Mouse (Mus musculus) cerebellum, adult 2 months (tissue): ENCODE measurements around the gene Unc5cl. TPM values are rescaled to one million over a fixed set of nuclear protein-coding genes. Genes with fewer than 3 reads are reported as not detected.

Experiments used
- DNase-seq, 2 experiments: peaks; one replicate each; pipeline ENCODE4 v3.0.0; 2021
- H3K27ac ChIP-seq: fragments of 200-500 bp; 2 replicates; pipeline ENCODE4 v1.5.1; 2012; ENCODE audit warnings: low read length, control low read depth, inconsistent platforms; ENCODE audit not compliant: insufficient read depth
- H3K27me3 ChIP-seq: fragments of 200-500 bp; 2 replicates; pipeline ENCODE4 v1.6.1; 2012; ENCODE audit warnings: inconsistent platforms, mild to moderate bottlenecking, low read length, moderate library complexity; ENCODE audit not compliant: control insufficient read depth, insufficient read depth
- H3K4me1 ChIP-seq: fragments of 200-500 bp; 2 replicates; pipeline ENCODE4 v1.6.1; 2011; ENCODE audit warnings: low read length; ENCODE audit not compliant: control insufficient read depth, insufficient read depth
- H3K4me3 ChIP-seq: fragments of 200-500 bp; replicated peaks from 2 replicates; pipeline ENCODE3; 2011; ENCODE audit warnings: mild to moderate bottlenecking, low read depth, low read length, control low read depth; ENCODE audit not compliant: insufficient read depth
- CTCF ChIP-seq: fragments of 200-500 bp; IDR thresholded peaks from 2 replicates; pipeline ENCODE4 v1.5.1; 2011; ENCODE audit warnings: low read depth, mild to moderate bottlenecking, control low read depth, low read length, moderate library complexity, borderline replicate concordance; ENCODE audit not compliant: insufficient read depth
- POLR2A ChIP-seq: fragments of 200-500 bp; IDR thresholded peaks from 2 replicates; pipeline ENCODE4 v1.6.1; 2011; ENCODE audit warnings: low read length, control low read depth, borderline replicate concordance; ENCODE audit not compliant: insufficient read depth
- WGBS: fragments of 180-500 bp; shearing (Covaris S2); methylation state at CpG from one replicate; pipeline ENCODE4 v1.1.7; 2018; 5-methylcytosine and 5-hydroxymethylcytosine counted together
- polyA plus RNA-seq: library from polyadenylated mRNA; depleted of rRNA; stranded (reverse); fragments of >200 nt; gene quantifications from 2 replicates; pipeline ENCODE4 v1.2.3, GENCODE M21; 2012; rRNA removed

Unc5cl gene
- 0.16 and 0.19 TPM in 2 replicates for polyA plus RNA-seq

DNA sequence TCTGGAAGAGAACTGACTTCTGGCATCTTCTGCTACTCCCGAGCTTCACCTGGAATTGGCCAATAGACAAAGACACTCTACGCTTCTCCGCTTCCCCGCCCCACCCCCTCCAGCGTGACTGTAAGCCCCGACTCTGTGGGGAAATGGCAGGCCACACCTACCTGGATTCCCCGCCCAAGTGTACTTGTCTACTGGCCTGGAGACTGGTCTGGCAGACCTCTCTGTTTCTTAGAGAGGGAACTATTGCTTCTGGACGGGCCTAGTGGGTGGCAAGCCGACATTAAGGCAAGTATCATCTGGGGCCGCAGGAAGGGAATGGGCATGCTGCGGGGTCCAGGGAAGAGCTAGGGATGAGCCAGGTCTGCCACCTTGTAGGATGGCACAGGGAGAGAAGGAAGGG, at the start of gene Unc5cl:
Gene Unc5cl, plus strand, starts transcription at position 214 of the 400 bp plus-strand sequence.
- DNase-seq, result no peak
- H3K27ac ChIP-seq, result no peak within 1 kb of the TSS
- 62% methylated on average over 11 of the region's 11 CpGs for WGBS
- H3K4me1 ChIP-seq, result no peaks in the 10 kb centered on the region
- TF ChIP-seq CTCF (no peak), POLR2A (no peak)
- H3K27me3 ChIP-seq, result no peaks in the 10 kb centered on the region
- no peak within 1 kb of the TSS for H3K4me3 ChIP-seq

DNA sequence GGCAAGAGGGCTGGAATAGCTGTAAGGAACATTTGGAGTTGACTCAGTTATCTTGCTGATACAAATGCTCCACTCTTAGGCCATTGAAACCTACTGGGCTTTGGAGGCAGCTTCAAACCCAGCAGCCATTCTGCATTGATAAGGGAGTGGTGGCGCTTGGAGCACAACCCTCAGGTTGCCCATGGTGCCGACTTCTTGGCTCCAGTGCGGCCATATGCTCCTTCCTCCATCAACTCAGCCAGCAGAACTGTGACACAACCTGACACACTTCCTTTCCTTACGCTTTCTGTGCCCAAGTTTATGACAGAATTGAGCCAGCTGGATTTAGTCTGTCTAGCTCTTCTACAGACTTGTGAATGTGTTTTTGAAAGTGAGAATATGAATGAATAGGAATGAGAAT, 47.5 kb upstream of the Unc5cl start:
- no peak overlapping the region for H3K27ac ChIP-seq
- 8% methylated on average over 4 of the region's 4 CpGs for WGBS
- DNase-seq, result peak; percentile 42 to 54

DNA sequence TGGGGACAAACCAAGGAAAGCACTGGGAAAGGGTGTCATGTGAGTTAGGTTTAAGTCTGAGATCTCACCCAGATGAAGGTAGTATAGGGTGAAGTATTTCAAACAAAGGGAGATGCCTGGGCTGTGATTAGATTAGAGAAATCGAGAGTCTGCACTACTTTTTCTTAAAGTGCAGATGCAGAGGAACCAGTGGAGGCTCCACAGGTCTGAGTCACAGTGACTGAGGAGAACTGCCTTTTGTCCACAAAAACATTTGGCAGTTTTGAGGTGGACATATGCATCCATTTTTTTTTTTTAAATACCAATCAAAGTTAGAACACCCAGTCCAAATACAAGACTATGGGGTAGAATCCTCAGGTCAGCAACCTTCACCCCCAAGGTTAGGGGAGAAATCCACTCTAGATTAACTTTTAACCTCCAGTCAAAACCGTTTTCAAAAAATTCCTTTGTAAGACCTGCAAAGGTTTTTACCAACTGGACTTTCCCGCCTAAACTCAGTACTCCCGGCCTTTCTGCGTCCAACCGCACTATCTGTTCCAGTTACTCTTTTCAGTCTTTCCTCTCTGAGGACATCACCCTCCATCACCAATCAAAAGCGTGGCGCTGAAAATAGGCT, 46.7 kb upstream of the Unc5cl start:
- no peak for DNase-seq
- TF ChIP-seq CTCF, result no peak
- TF ChIP-seq POLR2A, result no peak
- Histone ChIP-seq H3K27me3 (no peaks in the 10 kb centered on the region), H3K27ac (peak overlapping the region; percentile 98), H3K4me3 (peak overlapping the region; percentile 85), H3K4me1 (peaks cover 7% of the 10 kb centered on the region; the same call in 1 of the 2 replicates)
- WGBS, result 5% methylated on average over 8 of the region's 8 CpGs

More for the DNA sequence above, 47.5 kb upstream of the Unc5cl start:
- peaks cover 7% of the 10 kb centered on the region; the same call in 1 of the 2 replicates for H3K4me1 ChIP-seq
- H3K27me3 ChIP-seq, result no peaks in the 10 kb centered on the region
- no peak overlapping the region for H3K4me3 ChIP-seq
- TF ChIP-seq CTCF (no peak), POLR2A (no peak)

DNA sequence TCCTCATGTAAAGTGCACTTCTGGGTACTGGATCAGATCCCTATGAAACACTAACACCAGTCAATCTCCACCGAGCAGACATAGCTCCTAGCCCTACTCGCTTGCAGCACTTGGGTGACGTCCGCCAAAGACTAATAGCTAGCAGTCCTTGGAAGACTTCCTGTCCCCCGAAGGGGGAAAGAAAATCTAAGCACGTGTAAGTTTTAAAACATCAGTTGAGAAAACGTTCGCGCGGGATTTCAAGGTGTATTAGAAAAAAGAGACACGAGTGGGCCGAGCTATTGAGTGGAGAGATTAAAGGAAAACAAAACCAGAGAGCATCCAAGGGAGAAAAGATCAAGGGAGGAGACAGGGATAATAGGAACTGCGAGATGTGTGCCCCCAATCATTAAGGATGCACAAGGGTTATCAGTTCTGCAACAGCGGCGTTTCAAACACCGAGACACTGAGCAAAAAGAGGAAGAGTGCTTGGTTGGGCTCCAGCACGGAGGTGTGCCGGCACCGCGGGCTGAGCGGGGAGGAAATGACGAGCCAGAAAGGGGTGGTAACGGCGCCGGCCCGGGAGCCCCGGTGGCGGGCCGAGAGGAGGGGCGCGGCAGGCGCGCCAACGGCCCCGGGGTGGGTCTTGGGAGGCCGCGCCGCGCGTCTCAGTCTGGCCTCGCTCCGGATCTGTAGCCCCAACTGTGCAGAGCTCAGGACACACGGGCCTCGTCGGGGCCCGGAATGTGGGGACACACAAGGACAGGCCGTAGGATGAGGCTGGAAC, 46.0 kb upstream of the Unc5cl start:
- DNase-seq, result peak; percentile 80 to 81
- Histone ChIP-seq H3K4me3 (peak overlapping the region; percentile 85), H3K27ac (peak overlapping the region; percentile 98), H3K27me3 (no peaks in the 10 kb centered on the region), H3K4me1 (peaks cover 7% of the 10 kb centered on the region; the same call in 1 of the 2 replicates)
- TF ChIP-seq POLR2A, result peak; percentile 53; the same call in 1 of the 2 replicates
- TF ChIP-seq CTCF, result no peak
- 1% methylated on average over 47 of the region's 47 CpGs for WGBS

DNA sequence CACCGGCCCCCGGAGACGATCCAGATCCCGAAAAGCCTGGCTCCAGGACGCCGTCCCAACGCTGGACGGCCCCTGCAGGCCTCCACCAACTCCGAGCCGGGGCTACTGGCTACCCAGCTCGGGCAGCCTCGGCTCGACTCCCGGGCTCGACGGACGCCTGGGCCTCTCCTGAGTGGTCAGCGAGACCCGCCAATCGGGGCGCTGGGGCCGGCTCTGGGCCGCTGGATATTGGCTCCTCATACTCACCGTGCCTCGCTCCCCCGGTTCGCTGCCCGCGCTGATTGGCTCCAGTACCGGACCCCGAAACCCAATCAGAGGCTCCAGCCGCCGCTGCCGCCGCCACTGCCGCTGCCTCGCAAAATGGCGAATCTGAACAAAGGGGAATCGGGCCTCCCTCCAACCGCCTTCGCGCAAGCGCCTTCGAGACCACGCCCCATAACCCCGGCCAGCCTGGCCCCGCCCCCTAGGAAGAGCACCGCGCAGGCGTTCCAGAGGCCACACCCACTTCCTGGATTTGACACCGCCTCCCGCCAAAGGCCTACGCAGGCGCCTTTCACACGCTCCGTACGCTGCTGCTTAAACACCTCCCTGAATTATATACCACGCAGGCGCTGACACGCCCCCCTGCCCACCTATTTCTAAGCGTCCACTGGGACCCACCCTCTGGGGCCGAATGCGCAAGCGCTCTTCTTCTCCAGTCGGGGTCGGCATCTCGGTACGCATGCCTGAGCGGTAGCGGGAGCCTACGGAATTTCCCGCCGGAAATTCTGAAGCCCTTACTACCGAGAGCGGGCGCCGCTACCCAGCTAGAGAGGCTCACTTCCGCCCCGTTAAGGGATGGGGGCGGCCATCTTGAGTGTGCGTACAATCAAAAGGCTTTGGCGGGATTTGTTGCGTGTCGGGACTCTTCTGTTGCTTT, 45.1 kb upstream of the Unc5cl start, which contains the start of the genes Nfya and Oard1:
Gene Nfya, minus strand, starts transcription at position 527 of the 919 bp plus-strand sequence.
Gene Oard1, plus strand, starts transcription at position 635 of the 919 bp plus-strand sequence.
- Histone ChIP-seq H3K27ac (peak within 1 kb of the TSS; percentile 98), H3K27me3 (no peaks in the 10 kb centered on the region), H3K4me3 (peak within 1 kb of the TSS; percentile 93), H3K4me1 (peaks cover 7% of the 10 kb centered on the region; the same call in 1 of the 2 replicates)
- DNase-seq, result peak; percentile 100
- TF ChIP-seq CTCF, result no peak
- peak; percentile 71 for TF ChIP-seq POLR2A
- WGBS, result under 1% methylated on average over 84 of the region's 84 CpGs

DNA sequence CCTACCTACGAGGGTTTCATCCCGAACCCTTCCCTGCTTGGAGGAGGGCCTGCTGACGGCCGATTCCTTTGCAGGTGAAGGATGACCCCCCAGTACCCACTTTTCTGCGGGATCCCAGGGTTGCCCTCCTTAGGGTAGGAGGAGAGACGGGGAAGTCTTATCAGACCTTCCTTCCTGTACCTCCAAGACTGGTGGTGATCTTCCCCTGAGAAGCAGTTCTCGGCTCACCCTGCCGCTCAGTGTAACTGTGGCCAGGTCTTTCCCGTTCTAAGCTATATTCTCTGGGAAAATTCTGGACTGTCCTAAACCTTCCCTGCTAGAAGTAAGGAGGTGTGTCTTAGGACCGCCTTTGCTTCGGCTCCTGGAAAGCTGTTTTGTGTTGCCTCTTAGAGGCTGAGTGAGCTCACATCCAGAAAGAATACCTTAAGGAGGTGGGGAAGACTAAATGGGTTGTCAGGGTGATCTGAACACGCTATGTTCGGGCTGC, 44.4 kb upstream of the Unc5cl start:
- peak overlapping the region; percentile 93 for H3K4me3 ChIP-seq
- peak overlapping the region; percentile 85 for H3K27ac ChIP-seq
- H3K4me1 ChIP-seq, result peaks cover 10% of the 10 kb centered on the region; the same call in 1 of the 2 replicates
- WGBS, result under 1% methylated on average over 13 of the region's 13 CpGs
- TF ChIP-seq POLR2A (no peak), CTCF (no peak)
- no peaks in the 10 kb centered on the region for H3K27me3 ChIP-seq
- no peak for DNase-seq

DNA sequence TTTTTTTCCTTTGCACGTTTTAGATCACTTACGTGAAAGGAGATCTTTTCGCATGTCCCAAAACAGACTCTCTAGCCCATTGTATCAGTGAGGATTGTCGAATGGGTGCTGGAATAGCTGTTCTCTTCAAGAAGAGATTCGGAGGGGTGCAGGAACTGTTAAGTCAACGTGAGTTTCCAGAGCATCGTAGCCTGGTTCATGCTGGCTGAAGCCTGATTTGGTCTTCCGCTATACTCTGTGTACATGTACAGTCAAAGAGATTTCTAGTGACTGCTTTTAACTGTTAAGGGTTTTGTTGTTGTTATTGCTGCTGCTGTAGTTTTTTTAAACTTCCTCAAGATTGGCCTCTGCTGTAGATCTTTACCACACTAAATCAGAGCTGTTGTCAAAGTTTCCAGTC, 43.5 kb upstream of the Unc5cl start:
- peak overlapping the region; percentile 47; the same call in 1 of the 2 replicates for H3K27ac ChIP-seq
- 29% methylated on average over 8 of the region's 8 CpGs for WGBS
- no peaks in the 10 kb centered on the region for H3K27me3 ChIP-seq
- TF ChIP-seq CTCF (no peak), POLR2A (no peak)
- H3K4me1 ChIP-seq, result peaks cover 12% of the 10 kb centered on the region; the same call in 1 of the 2 replicates
- no peak for DNase-seq
- peak overlapping the region; percentile 25 for H3K4me3 ChIP-seq
